Mouse (Mus musculus): ENCODE measurements around the gene Cdh11. TPM values are rescaled to one million over a fixed set of nuclear protein-coding genes. Genes with fewer than 3 reads are reported as not detected.

Cdh11 gene
- total RNA-seq (2021) = 1 to 10 TPM in 1 of 2 experiments, under 1 TPM in 1; 0.34 to 1.2 TPM
- long read RNA-seq, experiment 1, full-length matches to known transcripts = 1 of 1 reads
- long read RNA-seq, experiment 1, partial matches to known transcripts = 0 of 1 reads
- long read RNA-seq, experiment 1, other reads (novel, unspliced or antisense) = 0 of 1 reads
- long read RNA-seq, experiment 2, full-length matches to known transcripts = 1 of 1 reads
- long read RNA-seq, experiment 2, partial matches to known transcripts = 0 of 1 reads
- long read RNA-seq, experiment 2, other reads (novel, unspliced or antisense) = 0 of 1 reads

DNA sequence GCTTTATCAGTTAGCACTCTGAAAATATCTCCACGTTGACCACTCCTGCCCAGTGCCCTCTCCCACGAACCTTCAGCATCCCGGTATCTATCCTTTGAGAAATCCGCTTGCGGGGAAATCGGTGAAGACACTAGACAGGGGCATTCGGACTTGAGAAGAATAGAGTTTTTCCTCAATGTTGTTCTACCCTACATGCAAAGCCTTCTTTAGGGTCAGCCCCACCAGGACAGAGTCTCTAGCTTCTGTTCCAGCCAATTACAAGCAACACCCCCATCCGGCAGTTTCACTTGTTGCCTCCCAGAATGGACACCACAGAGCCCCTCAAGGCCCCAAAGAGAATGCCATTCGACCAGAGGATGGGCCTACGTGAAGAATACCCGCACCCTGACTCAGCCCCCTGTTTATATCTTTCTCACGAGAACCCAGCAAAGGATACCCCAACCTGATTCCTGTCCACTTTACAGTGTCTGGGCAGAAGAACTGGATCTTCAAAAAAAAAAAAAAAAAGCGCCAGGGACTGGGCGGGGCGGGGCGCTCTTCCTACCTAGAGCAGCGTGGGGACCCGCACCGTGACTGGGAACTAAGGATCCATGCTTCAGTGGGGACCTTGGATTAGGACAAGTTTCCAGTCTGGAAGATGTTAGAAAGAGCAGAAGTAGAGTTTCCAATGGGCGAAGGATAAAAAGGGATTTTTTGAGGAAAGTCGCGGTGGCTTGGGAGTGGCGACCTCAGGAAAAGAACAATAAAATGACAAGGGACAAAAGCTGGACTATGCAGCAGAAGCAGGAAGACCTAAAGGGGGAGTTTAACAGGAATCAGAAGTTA lies at the start of gene Cdh11:
Gene Cdh11 (minus strand): TSS at position 51 of the 825 bp plus-strand sequence.
- DNase-seq (ENCODE audit: low spot score) = no peak

DNA sequence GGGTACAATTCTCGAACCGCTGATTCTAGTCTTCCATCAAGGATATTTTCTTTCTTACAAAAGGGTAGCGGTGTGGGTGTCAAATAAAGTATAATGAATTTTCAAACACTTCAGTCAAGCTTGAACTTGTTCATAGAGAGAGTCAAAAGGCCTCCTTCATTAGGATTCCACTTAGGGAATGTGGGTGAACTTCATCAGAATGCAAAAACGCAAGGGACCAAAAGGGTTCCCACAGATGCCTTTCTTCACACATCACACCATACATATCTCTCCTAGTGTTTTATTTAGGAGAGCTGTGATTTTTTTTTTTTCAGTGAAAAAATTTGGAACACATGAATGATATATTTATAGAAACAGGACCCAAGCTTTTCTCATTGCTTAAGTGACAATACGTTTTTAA lies 28.5 kb upstream of the Cdh11 start:
- no peak for DNase-seq (ENCODE audit: low spot score)

DNA sequence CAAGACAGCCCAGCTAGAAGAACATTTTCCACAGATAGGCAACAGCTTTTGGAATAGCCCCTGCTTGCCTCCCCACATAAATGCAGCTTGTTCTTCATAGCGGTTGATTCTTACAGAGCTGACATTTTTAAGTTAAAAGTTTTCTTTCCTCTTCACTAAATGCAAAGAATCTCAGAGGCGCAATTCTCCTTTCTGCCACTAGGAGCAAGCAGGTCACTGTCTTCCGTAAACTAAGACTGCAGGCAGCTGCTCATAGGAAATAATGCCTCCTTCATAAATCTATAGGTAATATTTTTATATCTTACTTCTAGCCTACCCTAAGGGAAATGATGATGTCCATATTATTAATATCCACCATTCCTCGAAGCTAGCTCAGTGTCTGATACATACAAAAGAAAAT lies 4.9 kb upstream of the Cdh11 start:
- DNase-seq (ENCODE audit: low spot score) = no peak

DNA sequence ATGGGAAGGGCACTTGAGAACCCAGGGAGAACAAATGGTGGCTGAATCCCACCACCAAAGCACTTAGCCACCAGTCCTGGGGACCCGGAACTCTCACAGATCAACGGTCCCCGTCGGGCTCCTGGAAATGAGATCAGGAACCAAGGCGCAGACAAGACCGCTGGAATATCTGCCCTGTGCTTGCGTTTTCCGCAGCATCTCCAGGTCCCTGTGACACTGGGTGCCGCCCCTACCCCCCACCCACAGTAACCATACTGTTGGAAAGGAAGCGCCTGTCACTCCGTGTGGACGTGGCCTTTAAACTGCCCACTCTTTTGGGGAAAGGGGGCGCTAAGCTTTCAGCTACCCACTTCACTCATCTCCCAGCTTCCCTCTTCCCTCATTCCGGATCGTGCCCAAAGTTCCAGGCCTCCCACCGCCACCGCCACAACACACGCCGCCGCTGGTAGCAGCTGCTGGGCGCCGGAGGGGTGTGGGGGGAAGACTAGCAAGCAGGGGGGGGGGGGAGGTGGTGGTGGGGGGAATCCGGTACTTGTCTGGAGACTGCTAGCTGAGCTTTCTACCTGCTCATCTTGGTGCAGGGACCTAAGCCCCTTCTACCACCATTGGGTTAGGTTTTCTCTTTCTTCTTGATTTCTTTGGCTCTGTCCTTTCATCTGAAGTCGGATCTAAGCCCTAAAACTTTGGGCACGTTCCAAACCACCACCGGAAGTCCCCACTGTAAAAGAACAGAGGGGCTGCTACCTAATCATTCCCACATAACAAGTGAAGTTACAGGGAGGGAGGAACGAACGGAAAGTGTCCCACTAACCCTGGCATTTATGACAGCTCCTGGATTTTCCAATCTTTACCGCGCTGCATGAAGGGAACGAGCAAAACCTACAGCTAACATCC lies 1.3 kb upstream of the Cdh11 start:
- DNase-seq (ENCODE audit: low spot score) = no peak

DNA sequence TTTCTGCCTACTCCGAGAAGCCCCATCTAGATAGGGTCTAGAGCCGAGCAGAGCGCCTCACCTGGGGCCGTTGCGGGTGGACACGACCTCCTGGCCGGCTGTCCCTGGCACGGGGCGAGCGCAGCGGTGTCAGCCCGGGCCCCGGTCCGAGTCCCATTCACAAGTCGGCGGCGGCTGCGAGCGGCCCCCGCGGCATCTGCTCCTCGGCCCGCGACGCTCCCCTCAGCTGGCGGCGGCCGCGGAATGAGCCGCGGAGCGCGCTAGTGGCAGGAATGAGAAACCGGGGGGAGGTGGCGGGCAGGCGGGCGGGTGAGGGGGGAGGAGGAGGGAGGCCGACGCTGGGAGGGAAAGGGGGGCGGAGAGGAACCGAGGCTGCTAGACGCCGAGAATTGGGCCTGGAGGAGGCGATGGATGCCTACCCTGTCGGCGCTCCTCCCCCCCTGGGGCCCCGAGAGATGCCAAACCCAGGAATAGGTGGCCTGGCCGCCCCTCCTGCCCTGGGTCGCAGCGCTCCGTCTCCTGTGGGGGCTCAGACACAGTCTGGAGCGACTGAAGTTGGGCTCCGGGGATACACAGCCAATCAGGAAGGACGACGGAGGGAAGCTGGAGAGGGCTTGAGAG lies 497 bp downstream of the Cdh11 start:
- DNase-seq (ENCODE audit: low spot score) = no peak

DNA sequence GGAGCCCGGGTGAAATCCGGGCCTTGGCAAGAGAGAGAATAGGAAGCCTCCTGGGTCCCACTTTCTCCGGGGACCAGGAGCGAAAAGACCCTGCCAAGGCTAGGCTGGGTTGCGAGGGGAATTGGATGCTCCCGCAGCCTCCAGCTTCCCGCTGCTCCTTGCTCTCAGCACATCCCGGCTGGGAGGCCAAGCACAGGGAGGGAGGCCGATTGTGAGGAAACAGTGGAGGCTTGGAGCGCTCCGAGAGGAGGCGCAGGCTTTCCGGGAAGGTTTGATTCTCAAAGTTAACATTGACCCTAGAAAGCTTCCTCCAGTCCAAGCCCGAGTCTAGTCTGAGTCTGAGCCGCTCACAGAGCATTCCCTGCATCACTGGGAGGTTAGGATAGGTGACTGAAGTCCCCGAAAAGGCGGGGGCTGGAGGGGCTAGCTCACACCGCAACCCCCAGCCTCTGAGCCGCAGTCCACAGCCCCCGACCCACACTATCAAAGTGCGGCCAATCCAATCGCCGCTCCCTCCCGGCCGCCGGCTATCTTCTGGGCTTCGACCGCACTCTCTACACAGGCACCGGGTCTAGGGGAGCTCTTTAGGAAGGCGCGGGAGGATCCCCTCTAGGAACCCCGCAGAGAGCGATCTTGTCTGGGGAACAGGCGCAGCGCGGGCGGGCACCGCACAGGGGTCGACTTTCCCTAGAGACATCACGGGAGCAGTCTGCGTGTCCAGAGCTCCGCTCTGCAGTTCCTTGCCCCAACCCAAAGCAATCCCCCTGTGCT lies 1.4 kb downstream of the Cdh11 start:
- peak; percentile 10 for DNase-seq (ENCODE audit: low spot score)

DNA sequence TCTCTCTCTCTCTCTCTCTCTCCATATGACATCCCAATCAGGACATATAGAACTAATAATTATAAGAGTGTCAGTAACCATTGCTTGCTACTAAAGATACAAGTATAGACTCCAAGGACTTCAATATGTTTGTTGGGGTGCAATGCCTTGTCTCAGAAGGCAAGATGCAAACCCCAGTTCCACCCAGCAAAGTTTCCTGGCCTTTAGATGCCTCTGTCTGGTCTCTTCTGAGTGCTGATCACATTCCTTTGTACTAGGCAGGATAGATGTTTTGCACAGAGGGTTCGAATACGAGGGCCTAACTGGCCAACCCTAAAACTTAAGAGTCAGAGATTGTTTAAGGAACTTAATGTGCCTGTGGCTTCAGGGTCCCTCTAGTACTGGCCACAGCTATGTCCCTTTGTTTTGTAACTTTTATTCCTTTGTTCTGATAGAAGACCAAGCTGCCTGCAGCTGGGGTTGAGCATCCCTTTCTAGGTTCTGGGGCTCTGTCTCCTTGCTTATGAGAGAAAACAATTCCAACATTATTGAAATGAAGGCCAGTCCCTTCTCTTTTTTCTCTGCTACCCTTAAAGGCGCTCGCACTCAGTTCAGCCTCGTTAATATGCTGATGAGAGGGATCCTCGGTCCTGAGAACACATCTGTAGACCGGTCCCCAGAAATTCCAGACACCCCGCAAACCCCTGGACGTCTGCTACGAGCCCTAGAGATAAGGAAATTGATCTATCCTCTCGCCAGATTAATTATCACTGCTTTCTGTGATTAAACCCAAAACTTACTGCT lies 2.5 kb downstream of the Cdh11 start:
- no peak for DNase-seq (ENCODE audit: low spot score)

DNA sequence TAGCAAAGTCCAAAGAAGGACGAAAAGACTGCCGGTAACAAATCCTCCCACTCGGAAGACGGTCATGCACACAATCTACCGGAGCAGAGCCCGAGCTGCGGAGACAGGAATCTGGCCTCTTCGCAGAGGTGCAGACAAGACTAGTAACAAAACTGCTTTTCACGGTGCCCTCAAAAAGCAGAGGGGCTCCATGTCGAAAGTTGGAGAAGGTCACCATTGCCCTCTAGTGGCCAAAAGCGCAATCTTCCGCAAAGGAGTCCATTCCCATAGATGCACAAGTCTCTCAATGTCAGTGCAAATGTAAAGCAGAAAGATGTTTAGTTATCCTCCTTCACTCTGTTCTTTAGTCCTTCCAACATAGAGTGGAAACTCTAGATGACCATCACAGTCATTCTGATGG lies 4.5 kb downstream of the Cdh11 start:
- peak; percentile 42 for DNase-seq (ENCODE audit: low spot score)

DNA sequence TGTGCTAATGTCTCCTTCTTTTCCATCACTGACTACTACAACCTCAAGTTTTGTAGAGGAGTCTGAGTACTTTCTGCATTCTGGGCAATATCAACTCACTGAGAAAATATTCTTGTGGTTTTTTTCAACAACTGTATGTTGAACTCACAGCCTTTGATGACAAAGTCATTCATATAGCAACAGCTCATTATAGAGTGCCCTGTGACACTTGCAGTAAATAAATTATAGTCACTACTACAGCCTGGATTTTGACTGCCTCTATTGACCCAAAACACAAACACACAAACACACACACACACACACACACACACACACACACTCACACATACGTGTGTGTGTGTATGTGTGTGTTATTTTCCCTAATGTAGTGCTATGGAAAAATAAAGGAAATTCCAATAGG lies 10.8 kb downstream of the Cdh11 start:
- no peak for DNase-seq (ENCODE audit: low spot score)

DNA sequence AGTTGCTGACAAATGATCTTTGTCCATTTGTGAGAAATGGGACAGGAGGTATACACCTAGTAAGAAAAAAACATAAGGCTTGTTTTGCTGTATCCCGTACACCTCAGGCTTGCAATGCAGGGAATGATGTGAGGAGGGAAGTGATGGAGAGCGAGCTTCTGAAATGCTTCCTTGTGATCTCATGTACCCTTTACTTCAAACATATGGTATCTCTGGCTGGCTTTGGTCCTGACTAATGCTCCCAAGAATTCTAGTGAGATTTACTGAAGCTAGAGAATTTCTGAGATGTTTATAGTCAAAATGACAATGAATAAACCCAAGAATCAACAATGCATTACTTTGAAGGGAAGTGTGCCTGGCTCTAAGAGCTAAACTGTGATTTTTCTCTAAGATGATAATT lies 14.0 kb downstream of the Cdh11 start:
- DNase-seq (ENCODE audit: low spot score) = no peak

DNA sequence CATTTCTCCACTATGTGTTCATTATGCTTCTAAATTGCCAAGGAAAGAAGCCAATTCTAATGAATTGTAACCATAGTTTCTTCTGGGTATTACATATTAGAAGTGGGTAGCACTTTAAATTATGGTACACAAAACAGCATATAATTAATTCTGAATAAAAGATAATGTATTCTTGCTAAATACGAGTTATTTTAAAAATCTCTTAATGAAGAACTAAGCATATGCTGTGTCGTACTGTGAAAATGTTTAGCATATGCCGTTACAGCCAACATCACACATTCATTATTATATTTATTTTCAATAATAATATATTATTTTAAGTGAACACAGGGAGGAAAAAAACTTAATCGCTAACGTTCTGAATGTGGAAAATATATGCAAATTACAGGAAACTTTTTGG lies 31.6 kb downstream of the Cdh11 start:
- no peak for DNase-seq (ENCODE audit: low spot score)

DNA sequence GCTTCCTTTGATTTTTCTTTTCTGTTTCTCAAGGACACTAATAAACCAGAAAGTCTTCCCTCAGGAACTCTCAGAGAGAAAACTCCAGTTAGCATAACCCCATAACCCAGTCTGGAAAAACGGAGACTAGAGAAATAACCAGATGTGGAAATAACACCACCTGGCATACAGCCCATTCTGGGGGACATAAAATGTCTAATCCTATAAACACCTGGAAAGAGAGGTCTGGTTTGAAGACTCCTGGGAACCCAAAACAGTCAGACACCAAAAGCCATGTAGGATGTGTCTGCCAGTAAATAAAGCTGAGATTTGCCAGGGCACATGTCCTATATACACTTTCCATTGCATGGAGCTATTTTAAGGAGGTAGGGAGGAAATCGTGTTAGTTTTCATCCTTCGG lies 42.5 kb downstream of the Cdh11 start:
- no peak for DNase-seq (ENCODE audit: low spot score)

DNA sequence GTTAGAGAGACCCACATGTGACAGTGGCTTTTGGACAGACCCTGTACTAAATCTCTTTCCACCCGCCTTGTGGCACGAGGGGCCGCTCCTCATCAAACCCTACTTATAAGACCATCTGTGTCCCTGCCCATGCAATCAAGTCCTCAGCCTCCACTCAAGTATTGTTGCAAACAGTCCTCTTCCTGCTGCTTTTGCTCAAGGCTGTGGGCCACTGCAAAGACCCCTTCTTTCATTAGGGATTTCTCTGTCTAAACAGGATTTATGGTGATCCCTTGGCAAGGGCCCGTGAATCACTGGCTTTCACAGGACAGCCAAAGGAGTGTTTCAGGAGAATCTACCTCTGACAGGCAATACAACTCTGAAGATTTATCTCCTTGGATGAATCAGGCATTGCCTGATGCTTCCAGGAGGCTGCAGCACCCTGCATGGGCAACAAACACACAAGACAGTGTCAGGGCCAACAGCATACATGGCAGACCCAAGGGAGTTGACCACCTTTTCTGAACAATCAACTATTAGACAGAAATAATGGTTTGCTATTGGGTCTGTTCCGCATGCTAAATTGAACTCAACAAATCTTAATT lies 43.3 kb downstream of the Cdh11 start:
- DNase-seq (ENCODE audit: low spot score) = no peak

DNA sequence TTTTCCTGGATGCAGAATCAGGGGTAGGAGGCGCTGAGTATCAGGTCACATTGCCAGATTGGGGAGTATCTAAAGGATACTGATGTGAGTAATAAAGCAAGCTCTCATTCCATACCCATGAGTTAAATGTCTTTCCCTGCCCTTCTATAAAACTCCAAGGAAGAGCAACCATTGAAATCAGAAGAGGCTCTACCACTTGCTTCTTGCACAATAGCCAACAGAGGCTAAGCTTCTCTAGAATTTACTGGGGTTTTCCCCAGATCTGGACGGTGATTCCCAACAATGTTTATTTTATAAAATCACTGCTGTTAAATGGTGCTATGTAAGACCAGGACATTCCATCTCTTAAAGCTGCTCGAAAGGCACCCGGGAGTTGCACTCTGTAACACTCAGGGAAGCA lies 44.5 kb downstream of the Cdh11 start:
- no peak for DNase-seq (ENCODE audit: low spot score)

DNA sequence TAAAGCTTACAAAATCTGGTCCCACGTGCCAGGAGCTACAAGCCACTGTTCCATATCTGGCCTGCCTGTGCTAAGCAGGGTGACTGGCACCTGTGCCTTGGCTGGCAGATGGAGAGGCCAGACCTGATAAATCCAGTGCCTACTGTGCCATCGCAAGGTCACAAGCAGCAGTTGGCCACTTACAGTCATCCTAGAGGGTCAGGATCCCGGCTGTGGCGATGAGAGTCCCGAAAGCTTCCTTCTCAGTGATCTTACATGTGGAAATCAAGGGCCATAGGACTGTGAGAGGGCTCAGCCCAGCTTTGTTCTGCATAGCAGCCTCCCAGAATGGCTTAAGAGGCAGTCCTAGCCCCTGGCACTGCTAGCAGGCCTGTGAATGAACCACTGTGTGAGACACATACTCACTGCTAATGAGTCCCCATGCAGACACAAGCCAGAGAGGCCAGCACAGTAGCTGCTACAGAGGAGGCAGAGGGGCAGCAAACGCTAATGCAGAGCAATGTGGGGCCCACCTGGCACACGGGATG lies 46.4 kb downstream of the Cdh11 start:
- DNase-seq (ENCODE audit: low spot score) = no peak

DNA sequence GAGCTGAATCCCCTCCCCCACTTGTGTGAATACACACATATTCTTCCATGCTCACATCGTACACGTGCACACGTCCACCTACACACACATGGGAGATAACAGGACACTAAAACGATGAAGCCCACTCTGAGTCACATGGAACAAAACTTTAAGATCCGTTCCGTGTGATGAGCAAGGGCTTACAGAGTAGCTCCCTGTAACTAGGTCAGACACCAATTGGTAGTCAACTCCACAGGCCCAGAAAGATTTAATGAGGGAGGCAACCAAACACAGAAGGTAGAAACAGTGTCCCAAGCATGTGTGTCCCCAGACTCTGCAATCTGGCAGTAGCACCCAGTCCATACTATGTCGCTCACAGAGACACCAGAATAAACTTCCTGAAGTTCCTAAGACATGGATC lies 47.0 kb downstream of the Cdh11 start:
- no peak for DNase-seq (ENCODE audit: low spot score)

DNA sequence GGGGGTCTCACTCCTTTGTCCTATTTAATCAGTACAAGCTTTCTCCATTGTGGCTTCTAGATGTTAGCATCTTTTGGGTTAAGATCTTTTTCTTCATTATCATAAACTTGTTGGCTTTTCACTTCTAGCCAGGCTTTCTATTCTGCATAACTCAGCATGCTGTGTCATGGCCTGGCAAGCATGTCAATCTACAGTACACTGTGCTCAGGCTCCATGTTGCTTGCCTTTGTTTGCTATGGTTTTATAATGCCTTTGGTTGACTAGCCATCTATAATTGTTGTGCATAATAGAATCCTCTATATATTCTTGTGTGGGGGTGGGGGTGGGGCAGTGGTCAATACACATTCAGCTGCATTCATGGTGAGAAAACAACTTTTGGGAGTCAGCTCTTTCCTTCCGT lies 51.0 kb downstream of the Cdh11 start:
- no peak for DNase-seq (ENCODE audit: low spot score)

DNA sequence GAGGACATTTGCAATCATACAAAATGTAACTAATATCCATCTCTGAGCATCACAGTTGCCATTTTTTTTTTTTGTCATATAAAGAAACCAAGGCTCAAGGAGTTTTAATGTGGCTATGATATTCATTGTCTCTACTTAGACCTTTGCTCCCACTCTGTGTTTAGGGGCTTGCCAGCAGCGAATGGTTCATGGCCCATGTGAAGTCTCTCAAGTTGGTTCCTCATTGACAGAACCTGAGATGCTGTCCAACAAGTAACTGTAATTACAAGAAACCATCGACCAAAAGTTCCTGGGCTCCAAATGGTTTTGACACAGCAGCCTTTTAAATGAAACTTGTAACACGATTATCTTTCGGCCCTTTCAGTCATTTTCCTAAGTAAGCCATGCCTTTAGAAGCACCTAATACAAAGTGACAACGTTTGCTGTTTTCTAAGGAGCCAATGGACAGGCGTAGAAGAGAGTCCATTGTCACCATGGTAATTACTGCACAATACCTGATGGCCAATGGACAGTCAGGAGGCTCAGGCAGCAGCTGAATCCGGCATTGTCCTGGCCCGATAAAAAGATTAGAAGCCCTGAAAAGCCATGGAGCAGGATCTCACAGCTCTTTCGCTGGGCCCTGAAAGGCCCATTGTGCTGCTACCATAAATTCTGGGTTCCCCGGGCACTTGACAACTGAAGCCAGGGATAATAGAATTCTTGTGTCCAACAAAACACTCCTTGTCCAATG lies 59.1 kb downstream of the Cdh11 start:
- DNase-seq (ENCODE audit: low spot score) = no peak

DNA sequence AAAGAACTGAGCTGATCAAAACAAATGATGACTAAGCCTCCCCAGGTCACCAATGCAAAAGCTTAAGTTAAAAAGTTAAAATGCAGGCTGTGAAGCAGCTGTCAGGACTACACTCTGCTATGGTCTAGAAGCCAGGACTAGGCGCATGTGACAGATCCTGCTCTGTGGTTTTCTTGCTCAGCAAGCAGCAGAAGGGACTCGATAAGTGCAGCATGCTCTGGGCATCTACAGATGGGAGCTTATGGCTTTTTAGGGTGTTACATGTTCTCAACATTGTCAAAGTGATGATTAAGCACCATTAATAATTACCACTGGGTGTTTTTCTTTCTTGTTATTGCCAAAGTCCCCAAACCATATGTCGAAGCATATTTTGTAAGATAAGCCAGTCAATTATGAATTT lies 59.9 kb downstream of the Cdh11 start:
- no peak for DNase-seq (ENCODE audit: low spot score)
